Mouse (Mus musculus) neural tube, embryonic 11.5 days (tissue): Measurements from ENCODE around the gene Bad. TPM values are rescaled to one million over a fixed set of nuclear protein-coding genes. Genes with fewer than 3 reads are reported as not detected.

Source experiments
- ATAC-seq: fragments of 200-750 bp; cut with Nextera tagmentation; 2 replicates; pipeline ENCODE4 v1.8.0; 2017; ENCODE audit warnings: moderate number of reproducible peaks, mild to moderate bottlenecking, moderate TSS enrichment, moderate library complexity; ENCODE audit not compliant: insufficient read depth, low FRiP score, low TSS enrichment
- DNase-seq: peaks from one replicate; pipeline ENCODE4 v3.0.0-alpha.2; 2015; ENCODE audit warnings: low spot score
- H3K27ac ChIP-seq: fragments of 300-500 bp; sonication (generic); 2 replicates; pipeline ENCODE4 v1.5.1; 2014; ENCODE audit warnings: low read depth, mild to moderate bottlenecking, low read length
- H3K27me3 ChIP-seq: fragments of 300-500 bp; sonication (generic); 2 replicates; pipeline ENCODE4 v1.6.1; 2014; ENCODE audit warnings: mild to moderate bottlenecking, low read length, mixed read lengths; ENCODE audit not compliant: control insufficient read depth, insufficient read depth
- H3K36me3 ChIP-seq: fragments of 300-500 bp; sonication (generic); 2 replicates; pipeline ENCODE4 v1.6.1; 2014; ENCODE audit warnings: mild to moderate bottlenecking, low read length, moderate library complexity, mixed read lengths; ENCODE audit not compliant: control insufficient read depth, insufficient read depth
- H3K4me1 ChIP-seq: fragments of 300-500 bp; sonication (generic); 2 replicates; pipeline ENCODE4 v1.6.1; 2014; ENCODE audit warnings: low read length, mixed read lengths; ENCODE audit not compliant: control insufficient read depth, insufficient read depth
- H3K4me2 ChIP-seq: fragments of 300-500 bp; sonication (generic); 2 replicates; pipeline ENCODE4 v1.6.1; 2014; ENCODE audit warnings: low read depth, mild to moderate bottlenecking, moderate library complexity
- H3K4me3 ChIP-seq: fragments of 300-500 bp; sonication (generic); 2 replicates; pipeline ENCODE4 v1.5.1; 2014; ENCODE audit warnings: low read depth, low read length
- H3K9ac ChIP-seq: fragments of 300-500 bp; sonication (generic); 2 replicates; pipeline ENCODE4 v1.6.1; 2014; ENCODE audit warnings: mild to moderate bottlenecking, low read length
- H3K9me3 ChIP-seq: fragments of 300-500 bp; sonication (generic); 2 replicates; pipeline ENCODE4 v1.6.1; 2016; ENCODE audit warnings: low read length; ENCODE audit not compliant: control insufficient read depth
- WGBS: fragments of 180-500 bp; shearing (Covaris S2); extraction: QIAGEN DNeasy Blood & Tissue Kit; methylation state at CpG from one replicate; pipeline ENCODE4 v1.1.7; 2014; 5-methylcytosine and 5-hydroxymethylcytosine counted together
- polyA plus RNA-seq: library from polyadenylated mRNA; unstranded; fragments of >200 nt; fragmentation: Nextera tagmentation; extraction: Ambion mirVana; gene quantifications from 2 replicates; pipeline ENCODE4 v1.2.1, GENCODE M21; 2014

The Bad gene
- polyA plus RNA-seq, 1 experiment from 2014 or later, result 58.5 TPM

- Histone ChIP-seq H3K4me2 (no peak overlapping the region), H3K27ac (no peak overlapping the region), H3K9ac (no peak overlapping the region), H3K27me3 (no peaks in the 10 kb centered on the region), H3K9me3 (no peaks in the 10 kb centered on the region), H3K36me3 (no peaks in the 10 kb centered on the region), H3K4me3 (no peak overlapping the region), H3K4me1 (peaks cover 11% of the 10 kb centered on the region)
- 64% methylated on average over 4 of the region's 4 CpGs for WGBS
- no peak for DNase-seq
- no peak for ATAC-seq
These were observed 6.1 kb downstream of the Bad start for GRCm38 (mm10) chr19:6947742-6948141.

GRCm38 (mm10) chr19:6948186-6948585, 6.5 kb downstream of the Bad start:
- no peak for DNase-seq
- Histone ChIP-seq H3K9ac (no peak overlapping the region), H3K4me2 (no peak overlapping the region), H3K27me3 (no peaks in the 10 kb centered on the region), H3K27ac (no peak overlapping the region), H3K9me3 (no peaks in the 10 kb centered on the region), H3K4me1 (peaks cover 10% of the 10 kb centered on the region), H3K36me3 (no peaks in the 10 kb centered on the region), H3K4me3 (no peak overlapping the region)
- 78% methylated on average over 4 of the region's 4 CpGs for WGBS
- ATAC-seq, result no peak

- ATAC-seq, result no peak
- Histone ChIP-seq H3K4me3 (no peak overlapping the region), H3K9ac (no peak overlapping the region), H3K4me2 (no peak overlapping the region), H3K4me1 (peaks cover 10% of the 10 kb centered on the region), H3K27ac (no peak overlapping the region), H3K9me3 (no peaks in the 10 kb centered on the region), H3K27me3 (no peaks in the 10 kb centered on the region), H3K36me3 (no peaks in the 10 kb centered on the region)
- WGBS, result 88% methylated on average over 5 of the region's 5 CpGs
- no peak for DNase-seq
These were observed 7.9 kb downstream of the Bad start for GRCm38 (mm10) chr19:6949532-6949931.

GRCm38 (mm10) chr19:6949951-6950350, 8.3 kb downstream of the Bad start:
- peak overlapping the region; percentile 97; the same call in 1 of the 2 replicates for H3K27ac ChIP-seq
- H3K4me2 ChIP-seq, result peak overlapping the region; percentile 81
- H3K27me3 ChIP-seq, result no peaks in the 10 kb centered on the region
- no peaks in the 10 kb centered on the region for H3K9me3 ChIP-seq
- peak overlapping the region; percentile 63 for H3K4me3 ChIP-seq
- H3K4me1 ChIP-seq, result peaks cover 10% of the 10 kb centered on the region
- H3K36me3 ChIP-seq, result no peaks in the 10 kb centered on the region
- no peak for DNase-seq
- ATAC-seq, result no peak
- WGBS, result 54% methylated on average over 5 of the region's 5 CpGs
- H3K9ac ChIP-seq, result peak overlapping the region; percentile 86

GRCm38 (mm10) chr19:6950613-6951153, 9.0 kb downstream of the Bad start:
- peak overlapping the region; percentile 86 for H3K9ac ChIP-seq
- DNase-seq (peak; percentile 72), ATAC-seq (peak; percentile 61)
- H3K4me3 ChIP-seq, result peak overlapping the region; percentile 63
- no peaks in the 10 kb centered on the region for H3K27me3 ChIP-seq
- peak overlapping the region; percentile 97 for H3K27ac ChIP-seq
- 0% methylated on average over 28 of the region's 28 CpGs for WGBS
- no peaks in the 10 kb centered on the region for H3K9me3 ChIP-seq
- H3K36me3 ChIP-seq, result no peaks in the 10 kb centered on the region
- H3K4me2 ChIP-seq, result peak overlapping the region; percentile 81
- H3K4me1 ChIP-seq, result peaks cover 10% of the 10 kb centered on the region

GRCm38 (mm10) chr19:6951381-6951968, 9.8 kb downstream of the Bad start:
- H3K36me3 ChIP-seq, result no peaks in the 10 kb centered on the region
- peak overlapping the region; percentile 86 for H3K9ac ChIP-seq
- H3K4me2 ChIP-seq, result peak overlapping the region; percentile 81
- no peaks in the 10 kb centered on the region for H3K9me3 ChIP-seq
- peak overlapping the region; percentile 63 for H3K4me3 ChIP-seq
- H3K27me3 ChIP-seq, result no peaks in the 10 kb centered on the region
- ATAC-seq, result peak; percentile 74
- H3K27ac ChIP-seq, result peak overlapping the region; percentile 97
- under 1% methylated on average over 35 of the region's 35 CpGs for WGBS
- H3K4me1 ChIP-seq, result peaks cover 10% of the 10 kb centered on the region
- DNase-seq, result peak; percentile 94

GRCm38 (mm10) chr19:6951994-6952711, 10.5 kb downstream of the Bad start:
- Histone ChIP-seq H3K4me1 (peaks cover 10% of the 10 kb centered on the region), H3K27ac (peak overlapping the region; percentile 97), H3K4me3 (peak overlapping the region; percentile 63), H3K4me2 (peak overlapping the region; percentile 81), H3K9ac (peak overlapping the region; percentile 86), H3K9me3 (no peaks in the 10 kb centered on the region), H3K27me3 (no peaks in the 10 kb centered on the region), H3K36me3 (no peaks in the 10 kb centered on the region)
- ATAC-seq (peak; percentile 43), DNase-seq (peak; percentile 56)
- 4% methylated on average over 31 of the region's 31 CpGs for WGBS

GRCm38 (mm10) chr19:6952712-6953037, 11.0 kb downstream of the Bad start:
- ATAC-seq (no peak), DNase-seq (no peak)
- Histone ChIP-seq H3K27me3 (no peaks in the 10 kb centered on the region), H3K9ac (peak overlapping the region; percentile 86), H3K4me1 (peaks cover 10% of the 10 kb centered on the region), H3K4me3 (peak overlapping the region; percentile 63), H3K4me2 (peak overlapping the region; percentile 81), H3K36me3 (no peaks in the 10 kb centered on the region), H3K9me3 (no peaks in the 10 kb centered on the region), H3K27ac (no peak overlapping the region)
- WGBS, result 34% methylated on average over 3 of the region's 3 CpGs

- ATAC-seq (no peak), DNase-seq (no peak)
- no peak overlapping the region for H3K4me2 ChIP-seq
- H3K4me1 ChIP-seq, result peaks cover 10% of the 10 kb centered on the region
- no peak overlapping the region for H3K4me3 ChIP-seq
- WGBS, result 60% methylated on average over 9 of the region's 9 CpGs
- no peaks in the 10 kb centered on the region for H3K27me3 ChIP-seq
- no peaks in the 10 kb centered on the region for H3K9me3 ChIP-seq
- H3K36me3 ChIP-seq, result 0 out of 2 replicates have a peak, but pooled peaks cover 3% of the 10 kb centered on the region
- H3K27ac ChIP-seq, result no peak overlapping the region
- H3K9ac ChIP-seq, result no peak overlapping the region
These were observed 12.4 kb downstream of the Bad start for GRCm38 (mm10) chr19:6954046-6954445.
